Mouse (Mus musculus): Measurements from ENCODE around the gene Cnot6l. TPM values are rescaled to one million over a fixed set of nuclear protein-coding genes. Genes with fewer than 3 reads are reported as not detected.

Cnot6l gene
- polyA plus RNA-seq, 1 experiment from 2014 or later: 23.0 TPM

GRCm38 (mm10) chr5:96189761-96190160 is 25.8 kb upstream of the Cnot6l start:
- no peak overlapping the region for H3K27ac ChIP-seq
- no peak for ATAC-seq (ENCODE audit: insufficient number of reproducible peaks, insufficient read depth, low FRiP score, low TSS enrichment, low read depth)
- H3K4me3 ChIP-seq (replicated peaks): no peak overlapping the region
- no peaks in the 10 kb centered on the region for H3K27me3 ChIP-seq
- WGBS: 92% methylated on average over 1 of the region's 1 CpGs
- no peaks in the 10 kb centered on the region for H3K9me3 ChIP-seq
- H3K4me1 ChIP-seq (replicated peaks): no peaks in the 10 kb centered on the region
- no peaks in the 10 kb centered on the region for H3K36me3 ChIP-seq
- no peak overlapping the region for H3K9ac ChIP-seq (replicated peaks)
- no peak overlapping the region for H3K4me2 ChIP-seq

- ATAC-seq (ENCODE audit: insufficient number of reproducible peaks, insufficient read depth, low FRiP score, low TSS enrichment, low read depth): no peak
- Histone ChIP-seq H3K9me3 (no peaks in the 10 kb centered on the region), H3K36me3 (no peaks in the 10 kb centered on the region), H3K27ac (no peak overlapping the region), H3K4me3 (replicated peaks) (no peak overlapping the region), H3K27me3 (no peaks in the 10 kb centered on the region), H3K4me2 (no peak overlapping the region), H3K4me1 (replicated peaks) (no peaks in the 10 kb centered on the region), H3K9ac (replicated peaks) (no peak overlapping the region)
- WGBS: 62% methylated on average over 2 of the region's 2 CpGs
Observed at GRCm38 (mm10) chr5:96183987-96184386, 20.0 kb upstream of the Cnot6l start.

- no peak overlapping the region for H3K9ac ChIP-seq (replicated peaks)
- ATAC-seq (ENCODE audit: insufficient number of reproducible peaks, insufficient read depth, low FRiP score, low TSS enrichment, low read depth): no peak
- H3K9me3 ChIP-seq: no peaks in the 10 kb centered on the region
- H3K36me3 ChIP-seq: no peaks in the 10 kb centered on the region
- no peak overlapping the region for H3K4me2 ChIP-seq
- WGBS: 74% methylated on average over 2 of the region's 2 CpGs
- no peaks in the 10 kb centered on the region for H3K27me3 ChIP-seq
- H3K27ac ChIP-seq: no peak overlapping the region
- no peaks in the 10 kb centered on the region for H3K4me1 ChIP-seq (replicated peaks)
- no peak overlapping the region for H3K4me3 ChIP-seq (replicated peaks)
Observed at GRCm38 (mm10) chr5:96183211-96183610, 19.2 kb upstream of the Cnot6l start.

- WGBS: 51% methylated on average over 11 of the region's 11 CpGs
- H3K9ac ChIP-seq (replicated peaks): no peak overlapping the region
- peak; percentile 53; the same call in 1 of the 2 replicates for ATAC-seq (ENCODE audit: insufficient number of reproducible peaks, insufficient read depth, low FRiP score, low TSS enrichment, low read depth)
Observed at GRCm38 (mm10) chr5:96176879-96177358, 12.9 kb upstream of the Cnot6l start.

GRCm38 (mm10) chr5:96176121-96176520 is 12.2 kb upstream of the Cnot6l start:
- Histone ChIP-seq H3K27ac (peak overlapping the region; percentile 72), H3K9ac (replicated peaks) (0 out of 2 replicates have a peak overlapping the region, but pooled peaks have one; percentile 9), H3K36me3 (no peaks in the 10 kb centered on the region), H3K27me3 (no peaks in the 10 kb centered on the region), H3K4me2 (peak overlapping the region; percentile 46), H3K4me1 (replicated peaks) (peaks cover 9% of the 10 kb centered on the region; the same call in 1 of the 2 replicates), H3K4me3 (replicated peaks) (peak overlapping the region; percentile 16), H3K9me3 (no peaks in the 10 kb centered on the region)
- WGBS: 24% methylated on average over 9 of the region's 9 CpGs
- ATAC-seq (ENCODE audit: insufficient number of reproducible peaks, insufficient read depth, low FRiP score, low TSS enrichment, low read depth): no peak

More at GRCm38 (mm10) chr5:96176879-96177358, 12.9 kb upstream of the Cnot6l start:
- peak overlapping the region; percentile 46 for H3K4me2 ChIP-seq
- H3K9me3 ChIP-seq: no peaks in the 10 kb centered on the region
- peaks cover 9% of the 10 kb centered on the region; the same call in 1 of the 2 replicates for H3K4me1 ChIP-seq (replicated peaks)
- H3K27me3 ChIP-seq: no peaks in the 10 kb centered on the region
- H3K36me3 ChIP-seq: no peaks in the 10 kb centered on the region
- peak overlapping the region; percentile 72 for H3K27ac ChIP-seq
- H3K4me3 ChIP-seq (replicated peaks): peak overlapping the region; percentile 16

- Histone ChIP-seq H3K4me1 (replicated peaks) (0 out of 2 replicates have a peak, but pooled peaks cover 4% of the 10 kb centered on the region), H3K27me3 (no peaks in the 10 kb centered on the region), H3K36me3 (no peaks in the 10 kb centered on the region), H3K9me3 (0 out of 2 replicates have a peak, but pooled peaks cover 1% of the 10 kb centered on the region), H3K4me3 (replicated peaks) (no peak overlapping the region), H3K9ac (replicated peaks) (no peak overlapping the region), H3K27ac (no peak overlapping the region), H3K4me2 (no peak overlapping the region)
- no peak for ATAC-seq (ENCODE audit: insufficient number of reproducible peaks, insufficient read depth, low FRiP score, low TSS enrichment, low read depth)
- 89% methylated on average over 4 of the region's 4 CpGs for WGBS
Observed at GRCm38 (mm10) chr5:96171765-96172164, 7.8 kb upstream of the Cnot6l start.

- Histone ChIP-seq H3K27me3 (no peaks in the 10 kb centered on the region), H3K9ac (replicated peaks) (no peak overlapping the region), H3K4me3 (replicated peaks) (no peak overlapping the region), H3K36me3 (no peaks in the 10 kb centered on the region), H3K4me2 (no peak overlapping the region), H3K27ac (no peak overlapping the region), H3K4me1 (replicated peaks) (no peaks in the 10 kb centered on the region), H3K9me3 (0 out of 2 replicates have a peak, but pooled peaks cover 3% of the 10 kb centered on the region)
- 80% methylated on average over 3 of the region's 3 CpGs for WGBS
- ATAC-seq (ENCODE audit: insufficient number of reproducible peaks, insufficient read depth, low FRiP score, low TSS enrichment, low read depth): no peak
Observed at GRCm38 (mm10) chr5:96170443-96170842, 6.5 kb upstream of the Cnot6l start.

GRCm38 (mm10) chr5:96166761-96167160 is 2.8 kb upstream of the Cnot6l start:
- no peaks in the 10 kb centered on the region for H3K27me3 ChIP-seq
- no peak for ATAC-seq (ENCODE audit: insufficient number of reproducible peaks, insufficient read depth, low FRiP score, low TSS enrichment, low read depth)
- H3K4me1 ChIP-seq (replicated peaks): peaks cover 8% of the 10 kb centered on the region; the same call in 1 of the 2 replicates
- no peaks in the 10 kb centered on the region for H3K36me3 ChIP-seq
- no peak overlapping the region for H3K9ac ChIP-seq (replicated peaks)
- no peak overlapping the region for H3K27ac ChIP-seq
- H3K9me3 ChIP-seq: 0 out of 2 replicates have a peak, but pooled peaks cover 3% of the 10 kb centered on the region
- H3K4me3 ChIP-seq (replicated peaks): no peak overlapping the region
- WGBS: 79% methylated on average over 2 of the region's 2 CpGs
- no peak overlapping the region for H3K4me2 ChIP-seq

- peak overlapping the region; percentile 91 for H3K4me3 ChIP-seq (replicated peaks)
- peak overlapping the region; percentile 99 for H3K9ac ChIP-seq (replicated peaks)
- ATAC-seq (ENCODE audit: insufficient number of reproducible peaks, insufficient read depth, low FRiP score, low TSS enrichment, low read depth): no peak
- peaks cover 18% of the 10 kb centered on the region for H3K4me1 ChIP-seq (replicated peaks)
- no peaks in the 10 kb centered on the region for H3K27me3 ChIP-seq
- H3K4me2 ChIP-seq: peak overlapping the region; percentile 64
- H3K36me3 ChIP-seq: no peaks in the 10 kb centered on the region
- H3K27ac ChIP-seq: peak overlapping the region; percentile 100
- 2% methylated on average over 1 of the region's 1 CpGs for WGBS
- H3K9me3 ChIP-seq: 0 out of 2 replicates have a peak, but pooled peaks cover 3% of the 10 kb centered on the region
Observed at GRCm38 (mm10) chr5:96163396-96164020, 463 bp downstream of the Cnot6l start.

- H3K4me3 ChIP-seq (replicated peaks): peak overlapping the region; percentile 91
- H3K4me1 ChIP-seq (replicated peaks): peaks cover 18% of the 10 kb centered on the region
- H3K27ac ChIP-seq: peak overlapping the region; percentile 100
- peak overlapping the region; percentile 99 for H3K9ac ChIP-seq (replicated peaks)
- peak; percentile 80 for ATAC-seq (ENCODE audit: insufficient number of reproducible peaks, insufficient read depth, low FRiP score, low TSS enrichment, low read depth)
- WGBS: under 1% methylated on average over 56 of the region's 56 CpGs
- H3K36me3 ChIP-seq: no peaks in the 10 kb centered on the region
- peak overlapping the region; percentile 64 for H3K4me2 ChIP-seq
- H3K9me3 ChIP-seq: 0 out of 2 replicates have a peak, but pooled peaks cover 3% of the 10 kb centered on the region
- no peaks in the 10 kb centered on the region for H3K27me3 ChIP-seq
Observed at GRCm38 (mm10) chr5:96162399-96163331, 1.3 kb downstream of the Cnot6l start.

All from limb, embryonic 12.5 days (tissue).